In the genomic region with DNA sequence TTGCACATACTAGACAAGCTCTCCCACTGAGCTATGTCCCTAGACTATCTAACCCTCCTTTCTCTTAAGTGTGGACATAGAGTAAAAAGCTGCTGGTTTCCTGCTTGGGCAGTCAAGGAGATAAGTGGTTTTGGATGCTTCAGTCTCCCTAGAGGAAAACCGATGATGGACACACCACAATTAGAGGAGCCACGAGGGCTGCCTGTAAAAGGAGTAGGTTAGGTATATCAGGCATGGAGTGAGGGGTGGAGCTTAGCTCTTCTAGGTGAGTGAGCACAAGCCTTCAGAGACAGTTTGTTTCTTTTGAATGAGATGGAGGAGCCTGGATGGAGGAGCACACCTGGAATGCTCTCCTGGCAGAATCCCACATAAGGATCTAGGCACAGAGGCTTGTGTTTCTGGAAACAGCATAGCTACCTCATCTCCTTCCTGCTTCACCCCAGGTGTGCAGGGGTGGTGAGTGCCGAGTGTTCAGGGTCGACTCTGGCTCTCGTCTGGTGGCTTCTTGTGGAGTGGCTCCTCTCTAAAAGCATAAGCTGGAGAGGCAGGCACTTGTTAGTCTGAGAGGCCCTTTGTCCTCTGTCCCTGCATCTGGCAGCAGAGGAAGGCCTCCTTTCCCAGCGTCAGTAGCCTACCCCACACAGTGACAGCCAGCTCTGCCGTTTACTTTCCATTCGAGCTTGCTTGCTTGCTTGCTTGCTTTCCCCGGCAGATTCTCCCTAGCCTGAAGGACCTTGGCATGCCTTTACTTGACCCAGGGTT, we compare ENCODE assay signal across 21 mouse cellular contexts. TPM values are rescaled to one million over a fixed set of nuclear protein-coding genes. Genes with fewer than 3 reads are reported as not detected.
DNase-seq lines count a peak whose midpoint lies in the region; ATAC-seq and TF ChIP-seq lines count a peak whose summit lies in the region.
"Had no signal": no experiment of that assay in that cellular context is flagged by ENCODE, and none has a peak within 500 bp of the region (broad histone marks: within the 10 kb centered on the region; RNA-seq: fewer than 3 reads in every experiment).

No protein-coding gene starts in this region.

- H3K4me3 ChIP-seq in embryonic facial prominence, embryonic 14.5 days (ENCODE audit: low read depth, low read length), result no peak overlapping the region
- H3K4me3 ChIP-seq in embryonic facial prominence, embryonic 10.5 days, result no peak overlapping the region
- no peak overlapping the region for H3K4me3 ChIP-seq in kidney, embryonic 16.5 days (ENCODE audit: low read length)
- no peak overlapping the region for H3K4me3 ChIP-seq in kidney, adult 2 months (ENCODE audit: insufficient read depth, low read depth, low read length)
- H3K4me3 ChIP-seq in lung, embryonic 16.5 days (ENCODE audit: low read length), result no peak overlapping the region
- no peak overlapping the region for H3K4me3 ChIP-seq in bone marrow macrophage, adult 2 months (ENCODE audit: insufficient read depth, low read length)
- H3K4me3 ChIP-seq: heart, adult 2 months; hindbrain, embryonic 12.5 days; left cerebral cortex, adult 2 months; limb, embryonic 10.5 days; neural tube, embryonic 12.5 days had no signal

- no peaks in the 10 kb centered on the region for H3K36me3 ChIP-seq in embryonic facial prominence, embryonic 14.5 days (ENCODE audit: control insufficient read depth, insufficient read depth, low read length)
- H3K36me3 ChIP-seq in embryonic facial prominence, embryonic 10.5 days (replicated peaks), result no peaks in the 10 kb centered on the region
- H3K36me3 ChIP-seq in kidney, embryonic 16.5 days (ENCODE audit: insufficient read depth, low read length), result no peaks in the 10 kb centered on the region
- H3K36me3 ChIP-seq in kidney, adult 2 months (ENCODE audit: control insufficient read depth, insufficient read depth, low read length), result no peaks in the 10 kb centered on the region
- no peaks in the 10 kb centered on the region for H3K36me3 ChIP-seq in lung, embryonic 16.5 days (ENCODE audit: control insufficient read depth, insufficient read depth, low read length)
- H3K36me3 ChIP-seq: G1E; hindbrain, embryonic 12.5 days; limb, embryonic 10.5 days; neural tube, embryonic 12.5 days had no signal

- TF ChIP-seq CTCF in kidney, adult 2 months (conservative IDR thresholded peaks at IDR 0.05; ENCODE audit: insufficient read depth, insufficient read length, low read depth, low read length), result no peak
- no peak for TF ChIP-seq CTCF in bone marrow macrophage, adult 2 months (IDR thresholded peaks at IDR 0.05; ENCODE audit: low read depth, low read length)

- no peaks in the 10 kb centered on the region for H3K4me1 ChIP-seq in embryonic facial prominence, embryonic 14.5 days (ENCODE audit: control insufficient read depth, insufficient read depth, low read length)
- no peaks in the 10 kb centered on the region for H3K4me1 ChIP-seq in embryonic facial prominence, embryonic 10.5 days
- peaks cover 11% of the 10 kb centered on the region; the same call in 1 of the 2 replicates for H3K4me1 ChIP-seq in kidney, embryonic 16.5 days (ENCODE audit: insufficient read depth, low read length)
- 0 out of 2 replicates have a peak, but pooled peaks cover 2% of the 10 kb centered on the region for H3K4me1 ChIP-seq in kidney, adult 2 months (ENCODE audit: control insufficient read depth, insufficient read depth, low read length)
- H3K4me1 ChIP-seq in lung, embryonic 16.5 days (replicated peaks; ENCODE audit: control insufficient read depth, insufficient read depth, low read length), result peaks cover 25% of the 10 kb centered on the region
- H3K4me1 ChIP-seq in bone marrow macrophage, adult 2 months (ENCODE audit: control insufficient read depth, insufficient read depth, low read length), result peaks cover 30% of the 10 kb centered on the region
- H3K4me1 ChIP-seq: hindbrain, embryonic 12.5 days; neural tube, embryonic 12.5 days had no signal

- H3K27me3 ChIP-seq in embryonic facial prominence, embryonic 14.5 days (replicated peaks; ENCODE audit: control insufficient read depth, insufficient read depth, low read length), result peaks cover 14% of the 10 kb centered on the region
- peaks cover 35% of the 10 kb centered on the region for H3K27me3 ChIP-seq in embryonic facial prominence, embryonic 10.5 days (replicated peaks; ENCODE audit: low read depth, poor library complexity, severe bottlenecking)
- H3K27me3 ChIP-seq in kidney, embryonic 16.5 days (ENCODE audit: insufficient read depth, low read length), result peaks cover 9% of the 10 kb centered on the region; the same call in 1 of the 2 replicates
- no peaks in the 10 kb centered on the region for H3K27me3 ChIP-seq in kidney, adult 2 months (replicated peaks; ENCODE audit: control insufficient read depth, insufficient read depth, low read length)
- H3K27me3 ChIP-seq in lung, embryonic 16.5 days (ENCODE audit: control insufficient read depth, insufficient read depth, low read depth, low read length), result no peaks in the 10 kb centered on the region

- no peak overlapping the region for H3K9ac ChIP-seq in embryonic facial prominence, embryonic 14.5 days (ENCODE audit: low read depth, low read length)
- no peak overlapping the region for H3K9ac ChIP-seq in kidney, embryonic 16.5 days (replicated peaks; ENCODE audit: low read length)
- H3K9ac ChIP-seq in lung, embryonic 16.5 days (ENCODE audit: low read length), result no peak overlapping the region
- H3K9ac ChIP-seq: hindbrain, embryonic 12.5 days; neural tube, embryonic 12.5 days had no signal

- no peak for TF ChIP-seq POLR2A in kidney, adult 2 months (IDR thresholded peaks at IDR 0.05; ENCODE audit: low read depth, low read length)
- no peak for TF ChIP-seq POLR2A in bone marrow macrophage, adult 2 months (IDR thresholded peaks at IDR 0.05; ENCODE audit: borderline replicate concordance, low read depth, low read length)

- no peaks in the 10 kb centered on the region for H3K9me3 ChIP-seq in embryonic facial prominence, embryonic 14.5 days (ENCODE audit: control insufficient read depth, low read length)
- H3K9me3 ChIP-seq in embryonic facial prominence, embryonic 10.5 days, result no peaks in the 10 kb centered on the region
- no peaks in the 10 kb centered on the region for H3K9me3 ChIP-seq in kidney, embryonic 16.5 days (ENCODE audit: low read length)
- no peaks in the 10 kb centered on the region for H3K9me3 ChIP-seq in lung, embryonic 16.5 days (ENCODE audit: control insufficient read depth, low read length)
- H3K9me3 ChIP-seq: G1E; hindbrain, embryonic 12.5 days; limb, embryonic 10.5 days; neural tube, embryonic 12.5 days had no signal

- no peak overlapping the region for H3K4me2 ChIP-seq in embryonic facial prominence, embryonic 14.5 days (ENCODE audit: low read depth, low read length)
- no peak overlapping the region for H3K4me2 ChIP-seq in kidney, embryonic 16.5 days (replicated peaks; ENCODE audit: low read depth, low read length)
- H3K4me2 ChIP-seq in lung, embryonic 16.5 days (ENCODE audit: low read depth, low read length), result no peak overlapping the region
- H3K4me2 ChIP-seq: hindbrain, embryonic 12.5 days; midbrain, embryonic 11.5 days; neural tube, embryonic 12.5 days had no signal

- ATAC-seq in embryonic facial prominence, embryonic 14.5 days (ENCODE audit: low read depth), result no peak
- ATAC-seq in kidney, embryonic 16.5 days (ENCODE audit: low FRiP score, low TSS enrichment), result peak; percentile 67
- ATAC-seq in lung, embryonic 16.5 days (ENCODE audit: low read depth), result peak; percentile 57

- 37% methylated on average over 9 of the region's 9 CpGs for WGBS in embryonic facial prominence, embryonic 14.5 days
- WGBS in embryonic facial prominence, embryonic 10.5 days, result 45% methylated on average over 9 of the region's 9 CpGs
- 49% methylated on average over 9 of the region's 9 CpGs for WGBS in kidney, embryonic 16.5 days
- WGBS in kidney, adult 2 months, result 53% methylated on average over 9 of the region's 9 CpGs
- whole genome bisulfite sequencing in lung, embryonic 16.5 days, result 39% methylated on average over 9 of the region's 9 CpGs

- no peak overlapping the region for H3K27ac ChIP-seq in embryonic facial prominence, embryonic 14.5 days (replicated peaks; ENCODE audit: low read depth, low read length)
- H3K27ac ChIP-seq in embryonic facial prominence, embryonic 10.5 days (replicated peaks), result no peak overlapping the region
- H3K27ac ChIP-seq in kidney, embryonic 16.5 days (ENCODE audit: low read length), result no peak overlapping the region
- no peak overlapping the region for H3K27ac ChIP-seq in kidney, adult 2 months (ENCODE audit: insufficient read depth, low read depth, low read length)
- H3K27ac ChIP-seq in lung, embryonic 16.5 days (ENCODE audit: low read length), result peak overlapping the region; percentile 38
- H3K27ac ChIP-seq in bone marrow macrophage, adult 2 months (ENCODE audit: insufficient read depth, low read depth, low read length), result peak overlapping the region; percentile 94
- H3K27ac ChIP-seq: heart, adult 2 months; hindbrain, embryonic 12.5 days; left cerebral cortex, adult 2 months; limb, embryonic 10.5 days; neural tube, embryonic 12.5 days; stomach, postnatal 0 days had no signal

- DNase-seq in embryonic facial prominence, embryonic 14.5 days (ENCODE audit: low spot score), result peak; percentile 3
- no peak for DNase-seq in embryonic facial prominence, embryonic 10.5 days (ENCODE audit: low spot score)
- DNase-seq in kidney, adult 2 months, result no peak
- no peak for DNase-seq in lung, postnatal 25 days (ENCODE audit: low spot score)
- no peak for DNase-seq in right cerebral cortex, postnatal 36 days (ENCODE audit: low spot score in 2 of 2)
- DNase-seq: adrenal gland, postnatal 25 days; cerebellum, adult 18-20 months; cerebellum, postnatal 25 days; gastrocnemius, postnatal 14 days; lung, adult 2 months had no signal

RNA-seq across cellular contexts. Expression of gene Hivep3, which starts 5.9 kb away (rescaled TPM):
- 7.1 and 8.2 TPM in 2 replicates for polyA plus RNA-seq in embryonic facial prominence, embryonic 14.5 days (2014; fragmentation: Nextera tagmentation; extraction: Ambion mirVana)
- 0.67 and 1.5 TPM in 2 replicates for polyA plus RNA-seq in embryonic facial prominence, embryonic 10.5 days (2016; fragmentation: Nextera tagmentation; extraction: Ambion mirVana)
- polyA plus RNA-seq in kidney, embryonic 16.5 days (2015; fragmentation: Nextera tagmentation; extraction: Ambion mirVana), result 6.6 and 7.0 TPM in 2 replicates
- 4.8 and 5.8 TPM in 2 replicates for polyA plus RNA-seq in kidney, adult 2 months (2012; rRNA removed)
- polyA plus RNA-seq in lung, embryonic 16.5 days (2015; fragmentation: Nextera tagmentation; extraction: Ambion mirVana), result 27.9 and 30.3 TPM in 2 replicates
- polyA plus RNA-seq in bone marrow macrophage, adult 2 months (2012; ENCODE audit: insufficient read depth, insufficient read length, missing spikeins), result 11.6 and 19.8 TPM in 2 replicates
- polyA plus RNA-seq: G1E had no signal

Comparison
In these comparisons a context has a peak if more than half of its experiments do, and no peak if none do; other contexts are left out.
1. H3K27ac ChIP-seq: peak in lung, embryonic 16.5 days (single experiment) and bone marrow macrophage, adult 2 months (single experiment); none in embryonic facial prominence, embryonic 14.5 days (single experiment), embryonic facial prominence, embryonic 10.5 days (single experiment), kidney, embryonic 16.5 days (single experiment) and kidney, adult 2 months (single experiment).